Mouse (Mus musculus) CD8-positive naive resting alpha-beta T cell, adult 2 months (primary cell): ENCODE results near the gene Rps5.
"Not testable (repeated sequence)": the region's sequence is repeated elsewhere in the genome, so short reads cannot be mapped to it uniquely, and the experiment has no call there.

Experiments
- DNase-seq, 2 experiments: peaks; one replicate each; pipeline ENCODE4 v3.0.0; 2022; ENCODE audit warnings: low read depth in 2 of 2, low spot score in 2 of 2

Rps5 gene

DNA sequence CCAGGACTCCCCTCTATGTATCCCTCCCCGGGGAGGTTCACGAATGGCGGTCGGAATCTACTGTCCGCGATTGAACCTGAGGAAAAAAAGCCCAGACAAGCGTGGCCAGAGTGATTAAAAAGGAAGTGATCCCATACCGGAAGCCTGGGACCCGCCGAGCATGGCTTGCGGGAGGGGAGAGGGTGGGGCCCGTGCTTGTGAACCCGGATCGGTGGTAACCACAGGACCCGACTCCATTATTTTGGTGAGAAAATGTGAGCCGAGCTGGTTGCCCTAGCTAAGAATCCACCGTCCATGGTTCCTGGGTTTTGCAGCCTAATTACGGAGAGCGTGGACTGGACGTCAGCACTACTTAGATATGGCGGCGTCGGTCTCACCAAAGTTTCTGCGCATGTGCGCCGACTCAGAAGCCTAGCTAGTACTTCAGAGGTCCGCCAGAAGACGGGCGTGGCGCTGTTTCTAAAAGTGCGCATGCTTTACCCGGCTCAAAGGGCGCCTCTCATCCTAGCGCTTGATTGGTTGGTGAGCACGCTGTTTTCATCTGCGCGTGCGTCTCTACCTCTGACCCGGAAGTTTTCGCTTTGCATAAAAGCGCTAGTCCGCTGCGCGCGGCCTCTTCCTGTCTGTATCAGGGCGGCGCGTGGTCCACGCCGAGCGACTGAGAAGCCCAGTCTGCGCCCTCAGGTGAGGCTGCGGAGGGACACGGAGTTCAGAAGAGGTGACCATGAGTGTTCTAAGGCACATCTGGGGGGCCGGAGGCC is at the start of gene Rps5:
TSS of gene Rps5 (plus strand) at position 586 of the 761 bp plus-strand sequence.
- peak; percentile 96 to 98 for DNase-seq

DNA sequence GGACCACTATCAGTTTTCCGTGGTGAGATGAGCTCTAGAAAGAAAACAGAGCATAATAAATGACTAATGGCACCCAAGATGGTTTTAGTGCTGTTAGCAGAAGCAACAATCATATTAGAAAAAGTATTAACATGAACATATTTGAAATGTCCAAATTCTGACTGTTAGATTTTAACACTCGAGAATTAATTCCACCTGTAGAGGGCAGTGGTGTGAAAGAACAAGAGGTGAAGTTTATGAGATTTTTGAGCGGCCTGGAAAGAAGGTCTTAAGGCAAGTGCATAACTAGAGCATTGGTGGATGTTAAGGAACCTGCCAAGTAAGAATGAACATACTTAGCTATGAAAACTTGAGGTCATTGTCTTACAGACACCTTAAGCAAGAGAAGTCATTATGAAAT is 47.8 kb upstream of the Rps5 start:
- peak; percentile 16 to 51 for DNase-seq

DNA sequence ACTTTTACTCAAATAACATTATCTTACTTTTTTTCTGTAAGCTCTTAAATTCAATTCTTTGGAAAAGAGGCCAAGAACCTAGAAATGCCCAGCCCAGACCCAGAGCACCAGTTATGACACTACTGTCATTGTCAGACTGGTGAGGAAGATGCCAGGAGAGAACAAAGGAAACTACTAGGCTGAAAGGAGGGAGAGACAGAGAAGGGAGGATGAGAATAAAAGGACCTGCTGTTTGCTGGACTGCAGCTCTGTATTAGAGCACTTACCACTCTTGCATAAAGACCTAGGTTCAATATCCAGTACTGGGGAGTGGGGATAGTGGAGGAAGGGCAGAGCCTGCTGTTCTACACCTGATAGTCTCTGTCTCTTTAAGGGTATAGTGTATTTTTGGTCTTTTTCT is 42.1 kb upstream of the Rps5 start:
- DNase-seq, result no peak

DNA sequence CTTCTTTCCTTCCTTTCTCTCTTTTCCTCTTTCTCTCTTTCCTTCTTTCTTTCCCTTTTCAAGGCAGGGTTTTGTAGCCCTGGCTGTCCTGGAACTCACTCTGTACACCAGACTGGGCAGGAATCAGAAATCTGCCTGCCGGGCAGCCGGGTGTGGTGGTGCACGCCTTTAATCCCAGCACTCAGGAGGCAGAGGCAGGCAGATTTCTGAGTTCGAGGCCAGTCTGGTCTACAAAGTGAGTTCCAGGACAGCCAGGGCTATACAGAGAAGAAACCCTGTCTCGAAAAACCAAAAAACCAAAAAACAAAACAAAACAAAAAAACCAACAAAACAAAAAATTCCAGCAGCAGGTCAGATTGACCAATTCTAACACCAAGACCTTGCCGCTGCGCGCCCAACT is 41.6 kb upstream of the Rps5 start:
- not testable (repeated sequence) for DNase-seq

DNA sequence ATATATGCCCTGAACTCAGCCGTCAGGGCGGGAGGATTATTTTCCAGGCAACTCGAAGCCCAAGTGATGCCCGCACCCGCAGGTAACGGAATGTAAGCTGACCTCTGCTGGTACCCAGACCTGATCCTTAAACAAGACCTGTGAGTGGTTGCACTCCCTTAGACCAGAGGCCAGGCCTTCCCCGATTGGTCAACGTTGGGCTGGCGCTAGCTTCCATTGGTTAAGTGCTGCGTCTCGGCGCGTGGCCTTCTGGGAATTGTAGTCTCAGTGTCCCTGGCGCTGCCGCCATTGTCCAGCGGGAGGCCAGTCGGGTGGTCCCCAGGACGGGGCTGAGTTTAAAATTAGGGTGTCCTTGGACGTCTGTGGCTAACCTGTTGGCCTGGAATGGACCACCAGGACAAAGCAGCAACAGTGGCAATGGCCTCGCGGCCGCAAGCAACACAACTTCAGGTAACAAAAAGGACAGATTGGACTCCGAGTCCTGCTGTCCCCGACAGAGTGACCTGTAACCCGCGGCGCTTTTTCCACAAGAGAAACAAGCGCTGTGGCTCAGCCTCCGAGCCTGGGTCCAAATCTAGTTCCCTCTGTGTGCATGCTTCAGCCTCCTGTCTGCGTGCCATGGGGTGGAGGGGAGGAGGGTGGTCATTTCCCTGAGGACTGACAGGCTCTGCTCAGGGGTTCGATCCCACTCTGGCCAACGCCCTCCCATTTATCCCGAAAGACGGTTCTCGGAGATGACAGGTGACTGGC is 41.0 kb upstream of the Rps5 start, which contains the start of gene Zfp128:
TSS of gene Zfp128 (plus strand) at position 267 of the 750 bp plus-strand sequence.
- peak; percentile 78 to 80 for DNase-seq

DNA sequence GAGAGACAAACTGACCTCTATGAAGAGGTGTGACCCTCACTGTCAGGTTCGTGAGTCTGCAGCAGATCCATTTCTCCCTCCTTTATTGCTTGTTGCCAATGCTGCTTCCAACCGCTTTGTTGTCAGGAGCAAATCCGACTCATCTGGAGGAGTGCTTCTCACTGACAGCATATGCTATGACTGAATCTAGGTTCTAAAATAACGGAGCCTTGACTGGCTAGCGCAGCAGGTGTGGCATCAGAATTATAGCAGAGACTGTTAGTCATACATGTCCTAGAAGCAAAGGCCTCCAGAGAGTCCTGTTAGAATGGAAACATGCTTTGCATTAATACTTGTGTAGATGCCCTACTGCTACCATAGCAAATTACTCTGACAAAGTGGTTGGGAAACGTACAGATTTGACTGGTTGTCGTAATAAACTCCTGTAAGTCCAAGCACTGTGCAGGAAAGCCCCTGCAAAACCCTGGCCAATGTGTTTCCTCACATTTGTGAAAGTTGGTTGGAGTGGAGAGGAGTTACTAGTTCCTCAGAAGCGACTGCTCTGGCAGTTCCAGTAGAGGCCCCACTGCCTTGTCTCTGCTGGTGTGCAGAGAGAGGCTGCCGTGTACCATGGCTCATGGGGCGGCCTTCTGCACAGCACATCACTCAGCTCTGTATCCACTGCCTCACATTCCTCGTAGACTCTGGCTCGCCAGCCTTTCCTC is 35.4 kb upstream of the Rps5 start:
- no peak for DNase-seq

DNA sequence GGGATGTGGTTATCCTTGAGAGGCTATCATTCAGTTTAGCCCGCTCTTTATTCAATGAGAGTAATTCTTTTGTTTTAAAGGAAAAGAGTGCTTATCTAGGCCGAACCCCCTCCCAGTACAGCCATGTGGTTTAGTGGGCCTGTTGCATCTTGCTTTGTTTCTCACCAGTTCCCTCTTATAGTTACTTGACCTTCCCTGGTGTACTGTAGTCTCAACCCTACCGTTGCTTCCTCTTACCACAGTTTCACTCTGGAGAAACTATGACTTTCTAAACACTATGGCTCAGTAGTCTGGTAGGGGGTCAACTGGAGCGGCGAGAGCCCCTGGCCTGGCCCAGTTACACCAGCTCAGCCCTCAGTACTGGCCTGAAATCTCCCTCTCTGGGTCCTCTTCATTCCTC is 34.5 kb upstream of the Rps5 start:
- DNase-seq, result no peak

DNA sequence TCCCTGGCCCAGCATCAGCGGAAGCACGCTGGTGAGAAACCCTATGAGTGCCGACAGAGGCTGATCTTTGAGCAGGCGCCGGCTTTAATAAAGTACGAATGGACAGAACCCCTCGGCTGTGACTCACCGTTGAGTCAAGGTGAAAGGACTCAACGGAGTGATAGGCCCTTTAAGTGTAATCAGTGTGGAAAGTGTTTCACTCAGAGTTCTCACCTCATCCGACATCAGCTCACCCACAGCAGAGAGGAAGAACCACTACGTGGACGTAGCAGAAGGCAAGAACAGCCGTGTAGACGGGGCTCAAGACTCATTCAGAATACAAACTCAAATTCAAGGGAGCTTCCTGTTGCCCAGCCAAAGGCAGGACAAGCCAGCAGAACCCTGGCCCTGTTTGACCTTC is 31.2 kb upstream of the Rps5 start:
- DNase-seq, result no peak

DNA sequence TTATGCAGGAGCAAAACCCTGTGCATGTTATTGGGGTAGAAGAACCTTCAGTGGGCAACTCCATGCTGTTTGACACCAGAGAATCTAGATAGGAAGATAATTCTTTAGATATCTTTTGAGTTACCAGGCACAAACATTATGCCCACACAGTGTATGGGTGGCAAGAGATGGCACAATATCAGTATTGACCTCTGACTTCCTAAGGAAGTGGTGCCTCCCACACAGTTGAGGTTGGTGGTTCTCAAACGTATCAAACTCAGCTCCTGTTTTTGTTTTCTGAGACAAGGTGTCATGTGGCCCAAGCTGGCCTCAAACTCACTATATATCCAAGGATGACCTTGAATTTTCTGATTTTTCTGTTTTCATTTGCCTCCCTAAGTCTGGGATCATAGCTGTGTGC is 30.8 kb upstream of the Rps5 start:
- no peak for DNase-seq

DNA sequence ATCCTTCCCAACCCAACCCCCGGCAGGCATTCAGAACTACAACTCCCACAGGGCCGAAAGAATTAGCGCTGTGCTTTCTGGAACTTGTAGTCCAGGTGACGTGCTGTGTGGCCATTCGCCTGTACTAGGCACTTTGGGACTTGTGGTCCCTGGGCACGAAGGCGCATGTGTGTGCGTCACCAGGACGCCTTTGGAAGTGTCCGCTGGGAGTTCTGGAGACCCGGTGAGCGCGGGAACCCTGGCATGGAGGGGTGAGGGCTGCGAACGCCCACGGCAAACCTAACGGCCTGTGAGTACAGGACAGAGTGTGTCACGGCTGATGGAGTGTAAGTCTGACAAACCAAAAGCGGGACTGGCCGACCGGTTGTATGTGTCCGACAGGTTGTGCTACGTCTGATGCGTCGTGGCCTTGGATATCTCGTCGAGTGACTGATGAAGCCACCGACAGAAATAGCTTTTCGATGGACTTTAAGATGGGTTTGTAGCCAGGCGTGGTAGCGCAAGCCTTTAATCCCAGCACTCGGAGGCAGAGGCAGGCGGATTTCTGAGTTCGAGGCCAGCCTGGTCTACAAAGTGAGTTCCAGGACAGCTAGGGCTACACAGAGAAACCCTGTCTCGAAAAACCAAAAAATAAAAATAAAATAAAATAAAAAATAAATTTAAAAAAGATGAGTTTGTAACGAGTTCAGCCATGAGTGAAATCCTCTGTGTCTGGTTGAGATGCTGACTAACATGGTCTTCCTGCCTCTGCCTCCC is 24.3 kb upstream of the Rps5 start, which contains the start of gene Zscan22:
TSS of gene Zscan22 (plus strand) at position 161 of the 756 bp plus-strand sequence.
- DNase-seq, result peak; percentile 61 to 78

DNA sequence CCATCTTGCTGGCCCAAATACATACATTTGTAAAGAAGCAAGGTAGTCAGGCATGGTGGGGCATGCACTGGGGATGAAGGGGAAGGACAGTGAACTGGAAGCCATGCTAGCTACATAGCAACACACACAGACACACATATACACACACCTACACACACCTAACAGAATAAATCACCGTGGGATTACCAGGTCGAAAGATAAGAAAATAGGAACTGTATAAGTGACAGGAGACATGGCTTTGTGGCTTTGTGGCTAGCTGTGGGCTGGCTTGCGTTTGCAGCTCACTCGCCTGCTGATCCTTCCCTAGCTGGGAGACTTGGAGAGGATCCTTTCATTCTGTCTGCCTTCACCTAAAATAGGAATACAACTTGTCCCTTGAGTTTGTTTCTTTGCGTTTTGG is 20.6 kb upstream of the Rps5 start:
- DNase-seq, result no peak

DNA sequence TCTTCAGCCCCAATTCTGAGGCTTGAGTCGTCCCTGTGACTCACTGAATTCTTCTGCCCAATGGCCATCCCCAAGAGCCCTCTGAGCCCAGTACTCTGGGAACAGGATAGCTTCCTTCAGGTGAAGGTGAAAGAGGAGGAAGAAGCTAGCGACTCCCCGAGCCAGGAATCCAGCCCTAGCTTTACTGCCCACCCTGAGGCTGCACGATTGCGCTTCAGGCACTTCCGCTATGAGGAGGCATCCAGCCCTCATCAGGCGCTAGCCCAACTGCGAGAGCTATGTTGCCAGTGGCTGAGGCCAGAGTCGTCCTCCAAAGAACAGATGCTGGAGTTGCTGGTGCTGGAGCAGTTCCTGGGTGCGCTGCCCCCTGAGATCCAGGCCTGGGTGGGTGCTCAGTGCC is 18.5 kb upstream of the Rps5 start:
- DNase-seq, result no peak

DNA sequence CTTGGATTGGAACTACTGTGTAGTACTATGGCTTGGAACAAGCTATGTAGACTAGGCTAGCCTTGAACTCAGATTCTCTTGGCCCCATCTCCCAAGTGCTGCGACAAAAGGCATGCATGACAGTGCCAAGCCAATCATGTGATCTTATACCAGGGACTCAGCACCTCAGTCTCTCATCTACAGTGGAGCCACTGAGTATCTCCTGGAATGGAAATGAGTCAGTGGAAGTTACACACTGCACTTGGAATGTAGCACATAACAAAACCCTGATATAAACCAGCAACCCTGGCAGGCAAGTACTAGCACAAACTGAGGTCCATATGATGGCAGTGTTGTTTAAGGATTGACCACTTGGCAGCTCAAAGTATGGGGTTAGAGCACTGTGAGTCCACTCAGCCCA is 16.9 kb upstream of the Rps5 start:
- no peak for DNase-seq

DNA sequence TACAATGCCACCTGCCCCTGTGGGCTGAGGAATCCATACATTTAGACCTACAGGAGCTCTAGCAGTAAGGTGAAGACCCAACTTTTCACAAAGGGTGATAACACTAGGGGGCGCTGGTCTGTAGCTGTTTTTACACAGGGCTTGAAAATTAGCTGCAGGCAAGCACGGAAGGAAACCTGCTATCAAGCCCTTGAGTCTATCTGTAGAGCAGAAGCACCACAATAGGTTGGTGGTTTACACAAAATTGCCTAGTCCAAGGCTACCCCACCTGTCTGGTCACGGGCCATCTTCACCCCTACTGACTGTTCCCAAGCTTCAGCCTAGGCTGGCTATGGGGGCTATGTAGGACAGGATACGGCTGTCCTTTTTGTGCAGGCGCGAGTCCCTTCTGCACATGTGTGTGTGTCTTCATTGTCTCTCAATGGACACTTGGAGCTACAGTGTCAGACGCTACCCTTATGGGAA is 12.6 kb upstream of the Rps5 start:
- peak; percentile 82 to 90 for DNase-seq

DNA sequence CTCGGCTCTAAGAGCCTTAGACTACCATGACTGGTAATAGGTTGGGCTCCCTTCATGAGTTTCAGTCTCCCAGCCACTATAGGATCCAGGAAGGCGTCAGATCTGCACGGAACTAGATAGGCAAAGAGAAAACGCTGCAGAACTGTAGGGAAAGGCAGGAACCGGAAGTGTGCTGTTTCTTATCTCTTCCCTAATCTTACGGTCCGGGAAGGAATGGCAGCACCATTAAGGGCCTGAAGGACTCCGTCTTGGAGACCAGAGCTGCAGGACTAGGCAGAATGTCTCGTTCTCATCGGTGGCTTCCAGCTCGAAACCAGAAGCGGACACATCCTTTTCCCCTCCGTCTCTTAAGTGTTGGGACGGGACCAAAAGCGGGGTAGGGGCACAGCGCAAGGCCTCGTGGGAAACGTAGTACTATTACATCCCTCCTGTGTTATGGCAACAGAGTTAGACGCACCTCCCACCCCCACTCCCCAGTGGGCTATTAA is 11.9 kb upstream of the Rps5 start:
- no peak for DNase-seq

DNA sequence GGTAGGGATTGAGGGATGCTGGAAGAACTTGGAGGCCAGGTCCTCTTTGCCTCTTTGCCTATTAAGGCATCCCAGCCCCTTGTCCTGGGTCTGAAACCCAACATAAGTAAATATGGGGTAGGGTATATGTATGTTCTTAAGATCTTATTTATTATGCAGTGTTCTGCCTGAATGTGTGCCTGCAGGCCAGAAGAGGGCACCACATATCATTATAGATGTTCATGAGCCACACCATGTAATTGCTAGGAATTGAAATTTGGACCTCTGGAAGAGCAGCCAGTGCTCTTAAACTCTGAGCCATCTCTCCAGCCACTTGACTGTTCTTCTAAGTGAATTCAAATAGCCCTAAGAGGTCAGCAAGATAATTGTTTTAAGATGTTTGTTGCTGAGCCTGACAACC is 8.5 kb upstream of the Rps5 start:
- no peak for DNase-seq

DNA sequence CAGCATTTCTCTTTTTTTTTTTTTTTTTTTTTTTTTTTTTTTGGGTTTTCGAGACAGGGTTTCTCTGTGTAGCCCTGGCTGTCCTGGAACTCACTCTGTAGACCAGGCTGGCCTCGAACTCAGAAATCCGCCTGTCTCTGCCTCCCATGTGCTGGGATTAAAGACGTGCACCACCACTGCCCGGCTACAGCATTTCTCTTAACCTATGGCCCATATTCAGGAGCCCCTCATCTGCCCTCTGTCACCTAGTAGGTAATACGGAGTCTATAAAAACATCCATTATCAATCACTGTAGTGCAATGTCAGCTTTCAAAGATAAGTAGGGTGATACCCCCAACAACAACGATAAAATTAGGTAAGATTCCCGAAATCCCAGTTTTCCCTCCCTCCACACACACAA is 1.6 kb upstream of the Rps5 start:
- DNase-seq, result not testable (repeated sequence)

DNA sequence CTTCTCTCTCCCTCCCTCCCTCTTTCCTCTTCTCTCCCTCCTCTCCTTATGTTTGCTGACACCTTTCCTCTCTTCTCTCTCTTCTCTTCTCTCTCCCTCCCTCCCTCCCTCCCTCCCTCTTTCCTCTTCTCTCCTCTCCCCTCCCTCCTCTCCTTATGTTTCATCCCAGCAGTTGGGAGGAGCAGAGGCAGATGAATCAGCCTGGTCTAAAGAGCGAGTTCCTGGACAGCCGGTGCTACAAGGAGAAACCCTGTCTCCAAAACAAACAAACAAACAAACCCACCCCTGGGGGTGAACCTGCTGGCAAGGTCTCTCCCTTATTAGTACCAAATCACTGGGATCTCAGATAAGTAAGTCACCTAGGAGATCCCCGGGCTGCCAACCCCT is 779 bp upstream of the Rps5 start:
- no peak for DNase-seq

DNA sequence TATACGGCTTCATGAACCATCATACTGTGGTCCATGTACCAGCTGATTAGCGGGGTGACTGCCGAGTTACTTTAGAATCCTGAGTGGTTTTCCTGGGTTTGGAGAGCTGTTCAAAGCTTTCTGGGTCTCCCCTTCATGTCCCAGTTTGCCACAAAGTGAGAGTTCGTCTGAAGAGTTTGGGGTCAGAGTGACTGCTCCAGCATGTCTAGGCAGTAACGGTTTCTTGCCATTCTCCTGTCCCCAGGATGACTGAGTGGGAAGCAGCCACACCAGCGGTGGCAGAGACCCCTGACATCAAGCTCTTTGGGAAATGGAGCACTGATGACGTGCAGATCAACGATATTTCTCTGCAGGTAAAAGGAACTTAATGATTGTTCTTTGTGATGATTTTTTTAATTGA is 639 bp downstream of the Rps5 start:
- no peak for DNase-seq

DNA sequence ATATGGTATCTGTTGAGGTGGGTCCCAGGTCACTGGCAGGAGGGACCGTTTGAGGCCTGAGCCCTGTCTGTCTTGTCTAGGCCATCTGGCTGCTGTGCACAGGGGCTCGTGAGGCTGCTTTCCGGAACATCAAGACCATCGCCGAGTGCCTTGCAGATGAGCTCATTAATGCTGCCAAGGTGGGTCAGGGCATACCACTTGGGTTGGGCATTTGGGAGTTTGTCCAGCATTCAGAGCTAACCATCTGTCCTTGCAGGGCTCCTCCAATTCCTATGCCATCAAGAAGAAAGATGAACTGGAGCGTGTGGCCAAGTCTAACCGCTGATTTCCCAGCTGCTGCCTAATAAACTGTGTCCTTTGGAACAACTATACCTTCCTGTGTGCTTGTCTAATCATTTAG is 4.2 kb downstream of the Rps5 start:
- no peak for DNase-seq

DNA sequence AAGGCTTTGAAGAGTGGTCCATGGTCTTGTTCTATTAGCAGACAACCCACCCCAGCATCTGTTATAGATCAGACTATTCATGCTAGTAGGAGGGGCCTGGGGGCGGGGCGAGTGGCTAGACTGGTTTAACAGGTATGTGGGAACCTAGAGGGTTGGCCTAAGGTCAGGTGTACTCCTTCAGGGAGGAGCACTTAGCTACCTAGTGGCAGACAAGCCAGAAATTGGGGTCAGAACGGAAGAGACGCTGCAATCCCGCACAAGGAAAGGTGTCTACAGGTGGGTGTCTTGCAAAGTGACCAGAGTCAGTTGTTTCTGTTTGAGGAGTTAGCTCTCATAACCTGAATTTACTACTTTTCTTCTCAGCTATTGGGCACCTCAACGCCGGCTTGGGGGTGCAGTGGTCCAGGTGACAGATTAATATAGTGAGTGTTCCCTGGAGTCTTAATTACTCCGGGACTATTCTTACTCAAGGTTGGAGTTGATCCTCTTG is 5.1 kb downstream of the Rps5 start, which contains the start of gene Rnf225:
TSS of gene Rnf225 (plus strand) at position 226 of the 490 bp plus-strand sequence.
- DNase-seq, result no peak
